Mouse (Mus musculus): ENCODE data around the gene Cnn3. TPM values are rescaled to one million over a fixed set of nuclear protein-coding genes. Genes with fewer than 3 reads are reported as not detected.

The Cnn3 gene
- 140 and 200 TPM in 2 replicates for polyA plus RNA-seq (2012; rRNA removed; ENCODE audit: low replicate concordance)

DNA sequence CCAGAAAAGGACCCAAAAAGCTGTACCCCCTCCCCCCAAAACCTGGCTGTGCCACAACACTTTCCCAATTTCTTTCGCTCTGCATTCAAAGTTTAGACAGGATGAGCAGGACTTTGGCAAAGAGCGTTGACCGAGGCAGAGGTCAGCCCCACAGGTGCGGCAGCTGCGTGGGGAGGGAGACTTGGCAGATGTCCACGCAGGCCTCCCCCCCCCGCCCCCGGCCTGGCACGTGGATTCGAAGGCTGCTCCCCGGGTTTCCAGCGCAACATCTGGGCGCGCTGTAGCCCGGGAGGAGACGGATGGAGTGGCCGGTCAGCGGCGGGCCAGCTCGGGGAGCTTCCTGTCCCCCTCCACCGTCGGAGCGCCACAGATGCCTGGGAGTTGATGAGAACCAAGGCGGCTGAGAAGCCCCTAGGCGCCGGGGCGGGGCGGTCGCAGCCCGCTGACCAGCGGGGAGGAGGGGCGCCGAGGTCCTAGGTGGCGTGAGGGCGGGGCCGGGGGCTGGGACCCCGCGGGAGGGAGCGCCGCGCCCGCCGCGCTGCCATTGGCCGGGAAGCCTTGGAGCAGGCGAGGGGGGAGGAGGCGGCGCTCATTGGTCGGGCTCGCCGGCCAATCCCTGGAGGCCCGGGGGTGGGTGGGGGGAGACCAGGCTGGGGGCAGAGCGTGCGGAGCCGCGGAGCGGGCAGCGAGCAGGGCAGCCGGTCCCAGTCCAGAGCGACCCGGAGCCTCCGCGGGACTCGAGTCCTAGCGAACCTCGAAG lies at the start of gene Cnn3:
Cnn3 (plus strand) TSS at position 637 of the 760 bp plus-strand sequence.

Other genes starting within 250 kb of the Cnn3 start
- 18.3 and 29.8 TPM in 2 replicates for gene Tmem56, start 143.4 kb upstream of the Cnn3 start, polyA plus RNA-seq (2012; rRNA removed; ENCODE audit: low replicate concordance)
- 16.0 and 32.7 TPM in 2 replicates for gene Alg14, start 134.7 kb upstream of the Cnn3 start, polyA plus RNA-seq (2012; rRNA removed; ENCODE audit: low replicate concordance)
- 7.6 and 13.7 TPM in 2 replicates for gene Slc44a3, start 105.9 kb downstream of the Cnn3 start, polyA plus RNA-seq (2012; rRNA removed; ENCODE audit: low replicate concordance)
- gene 4930432M17Rik, start 244.3 kb downstream of the Cnn3 start, polyA plus RNA-seq (2012; rRNA removed; ENCODE audit: low replicate concordance): not detected in 2 replicates

Measured in mammary gland, adult 2 months (tissue).